Mouse (Mus musculus): Measurements from ENCODE around the gene Txnrd2. TPM values are rescaled to one million over a fixed set of nuclear protein-coding genes. Genes with fewer than 3 reads are reported as not detected.

The Txnrd2 gene
- polyA plus RNA-seq, 1 experiment, result 21.3 TPM

DNA sequence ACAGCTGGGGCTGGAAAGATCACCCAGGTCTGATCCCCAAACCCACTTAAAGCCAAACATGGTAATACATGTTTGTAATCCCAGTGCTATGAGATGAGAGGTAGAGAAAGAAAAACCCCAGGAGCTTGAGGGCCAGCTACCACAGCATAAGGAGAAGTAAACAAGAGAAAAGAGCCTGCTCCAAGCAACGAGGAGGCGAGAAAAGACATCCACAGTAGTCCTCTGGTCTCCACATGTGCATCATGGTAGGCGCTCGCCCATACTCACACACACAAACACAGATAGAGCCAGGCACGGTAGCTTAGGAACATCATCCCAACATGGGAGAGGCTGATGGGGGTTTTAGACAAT is 2.3 kb upstream of the Txnrd2 start:
- Histone ChIP-seq H3ac (ENCODE audit: control insufficient read depth, insufficient read length) (no peak overlapping the region), H3K36me3 (ENCODE audit: control insufficient read depth, insufficient read depth) (no peaks in the 10 kb centered on the region), H3K4me2 (ENCODE audit: low read depth) (no peak overlapping the region), H3K79me2 (ENCODE audit: control insufficient read depth, insufficient read depth) (peaks cover 19% of the 10 kb centered on the region), H3K4me3 (no peak overlapping the region), H3K27me3 (ENCODE audit: control insufficient read depth, insufficient read depth, insufficient read length) (no peaks in the 10 kb centered on the region)
- TF ChIP-seq POLR2A (IDR thresholded peaks at IDR 0.05; ENCODE audit: insufficient read length, low read depth) (no peak), MYOG (IDR thresholded peaks at IDR 0.05; ENCODE audit: control insufficient read depth in 1 of 3, insufficient read depth in 1 of 3, insufficient read length in 2 of 3, low read depth in 2 of 3) (no peak), REST (IDR thresholded peaks at IDR 0.05; ENCODE audit: insufficient read depth, insufficient read length) (no peak), E2F4 (IDR thresholded peaks at IDR 0.05; ENCODE audit: insufficient read depth) (no peak), TCF3 (IDR thresholded peaks at IDR 0.05; ENCODE audit: insufficient read length, low read depth) (no peak), SRF (IDR thresholded peaks at IDR 0.05; ENCODE audit: control insufficient read depth, insufficient read length, low read depth) (no peak), USF1 (IDR thresholded peaks at IDR 0.05; ENCODE audit: low read depth) (no peak), MYOD1 (IDR thresholded peaks at IDR 0.05; ENCODE audit: control insufficient read depth in 1 of 3, insufficient read length in 2 of 3, low read depth in 2 of 3) (no peak), MAX (IDR thresholded peaks at IDR 0.05; ENCODE audit: low read depth) (no peak), POLR2AphosphoS2 (IDR thresholded peaks at IDR 0.05; ENCODE audit: insufficient read length, low read depth) (no peak)

DNA sequence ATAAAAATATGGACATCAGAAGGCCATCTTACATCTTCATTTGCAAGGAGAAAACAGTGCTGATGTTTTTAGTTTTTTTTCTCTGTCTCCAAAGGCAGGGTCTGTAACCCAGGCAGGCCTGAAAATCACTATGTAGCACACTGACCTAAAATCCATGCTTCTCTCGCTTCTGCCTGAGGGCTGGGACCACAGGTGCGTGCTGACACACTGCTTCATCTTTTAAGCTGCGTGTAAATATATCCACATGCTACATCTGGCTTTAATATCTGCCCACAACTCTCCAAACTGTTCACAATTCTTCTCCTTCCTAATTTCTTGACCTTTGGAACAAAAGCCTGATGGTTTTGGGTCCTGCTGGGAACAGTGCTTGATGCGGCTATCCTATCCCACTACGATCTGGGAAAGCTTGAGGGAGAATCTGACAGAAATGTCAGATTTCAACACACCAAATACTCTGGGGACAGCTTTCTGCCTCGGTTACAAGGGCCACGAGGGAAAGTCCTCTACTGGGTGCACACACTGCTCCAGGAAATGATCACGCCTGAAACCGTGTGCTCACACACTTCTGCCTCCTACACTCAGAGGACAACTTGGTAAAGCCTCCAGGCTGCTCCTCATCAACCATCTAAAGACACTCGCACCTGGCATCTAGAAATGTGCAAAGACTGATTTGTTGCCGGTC is 1.7 kb upstream of the Txnrd2 start:
- H3K4me3 ChIP-seq, result peak overlapping the region; percentile 92
- peak overlapping the region; percentile 74 for H3K4me2 ChIP-seq (ENCODE audit: low read depth)
- no peaks in the 10 kb centered on the region for H3K27me3 ChIP-seq (ENCODE audit: control insufficient read depth, insufficient read depth, insufficient read length)
- peaks cover 19% of the 10 kb centered on the region for H3K79me2 ChIP-seq (ENCODE audit: control insufficient read depth, insufficient read depth)
- H3K36me3 ChIP-seq (ENCODE audit: control insufficient read depth, insufficient read depth), result no peaks in the 10 kb centered on the region
- TF ChIP-seq POLR2AphosphoS2 (IDR thresholded peaks at IDR 0.05; ENCODE audit: insufficient read length, low read depth) (no peak), E2F4 (IDR thresholded peaks at IDR 0.05; ENCODE audit: insufficient read depth) (no peak), MYOD1 (IDR thresholded peaks at IDR 0.05; ENCODE audit: control insufficient read depth in 1 of 3, insufficient read length in 2 of 3, low read depth in 2 of 3) (no peak), MYOG (IDR thresholded peaks at IDR 0.05; ENCODE audit: control insufficient read depth in 1 of 3, insufficient read depth in 1 of 3, insufficient read length in 2 of 3, low read depth in 2 of 3) (no peak), SRF (IDR thresholded peaks at IDR 0.05; ENCODE audit: control insufficient read depth, insufficient read length, low read depth) (no peak), MAX (IDR thresholded peaks at IDR 0.05; ENCODE audit: low read depth) (no peak), REST (IDR thresholded peaks at IDR 0.05; ENCODE audit: insufficient read depth, insufficient read length) (no peak), USF1 (IDR thresholded peaks at IDR 0.05; ENCODE audit: low read depth) (no peak), POLR2A (IDR thresholded peaks at IDR 0.05; ENCODE audit: insufficient read length, low read depth) (no peak), TCF12 (IDR thresholded peaks at IDR 0.05; ENCODE audit: insufficient read depth, poor library complexity, severe bottlenecking) (no peak), CEBPB (IDR thresholded peaks at IDR 0.05; ENCODE audit: insufficient read depth, poor library complexity, severe bottlenecking) (no peak), TCF3 (IDR thresholded peaks at IDR 0.05; ENCODE audit: insufficient read length, low read depth) (no peak)
- H3ac ChIP-seq (ENCODE audit: control insufficient read depth, insufficient read length), result no peak overlapping the region

DNA sequence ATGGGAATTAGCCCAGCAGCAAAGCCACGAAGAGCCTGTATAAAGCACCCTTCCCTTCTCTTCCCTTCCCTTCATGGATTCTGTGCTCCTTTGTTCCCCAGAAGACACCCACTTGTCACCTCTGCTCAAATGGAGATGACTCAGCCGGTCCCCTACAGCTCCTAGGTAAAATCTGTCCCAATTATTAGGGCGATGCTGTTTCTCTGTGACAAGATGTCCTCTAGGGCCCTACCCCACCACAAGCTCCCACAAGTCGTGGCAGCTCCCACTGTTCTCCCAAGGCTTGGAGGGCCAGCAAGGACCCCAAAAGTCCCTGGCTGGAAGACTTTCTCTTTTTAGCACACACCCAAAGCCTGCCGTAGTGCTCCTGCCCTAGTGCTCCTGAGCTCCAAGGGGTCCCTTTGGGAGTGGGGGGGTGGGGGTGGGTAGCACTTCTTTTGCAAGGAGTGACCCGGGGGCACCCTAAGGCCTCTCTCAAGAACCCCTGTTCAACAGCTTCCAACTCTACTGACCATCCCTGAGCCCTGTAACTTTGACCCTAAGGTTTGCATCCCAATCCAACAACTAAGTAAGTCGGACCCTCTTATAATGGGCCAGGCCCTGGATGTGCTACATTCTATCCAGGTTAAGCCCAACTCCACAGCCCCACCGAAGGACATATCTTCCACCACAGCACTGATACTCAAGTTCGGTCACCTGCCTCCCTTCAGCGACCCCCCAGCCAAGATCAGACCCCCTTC is 539 bp upstream of the Txnrd2 start:
- H3K4me3 ChIP-seq, result peak overlapping the region; percentile 92
- no peaks in the 10 kb centered on the region for H3K36me3 ChIP-seq (ENCODE audit: control insufficient read depth, insufficient read depth)
- H3K4me2 ChIP-seq (ENCODE audit: low read depth), result peak overlapping the region; percentile 74
- H3ac ChIP-seq (ENCODE audit: control insufficient read depth, insufficient read length), result peak overlapping the region; percentile 86
- TF ChIP-seq E2F4 (IDR thresholded peaks at IDR 0.05; ENCODE audit: insufficient read depth), result no peak
- no peak for TF ChIP-seq POLR2AphosphoS2 (IDR thresholded peaks at IDR 0.05; ENCODE audit: insufficient read length, low read depth)
- no peak for TF ChIP-seq MYOD1 (IDR thresholded peaks at IDR 0.05; ENCODE audit: control insufficient read depth in 1 of 3, insufficient read length in 2 of 3, low read depth in 2 of 3)
- TF ChIP-seq POLR2A (IDR thresholded peaks at IDR 0.05; ENCODE audit: insufficient read length, low read depth), result no peak
- no peak for TF ChIP-seq MAX (IDR thresholded peaks at IDR 0.05; ENCODE audit: low read depth)
- TF ChIP-seq TCF12 (IDR thresholded peaks at IDR 0.05; ENCODE audit: insufficient read depth, poor library complexity, severe bottlenecking), result no peak
- TF ChIP-seq CEBPB (IDR thresholded peaks at IDR 0.05; ENCODE audit: insufficient read depth, poor library complexity, severe bottlenecking), result no peak
- TF ChIP-seq USF1 (IDR thresholded peaks at IDR 0.05; ENCODE audit: low read depth), result no peak
- H3K79me2 ChIP-seq (ENCODE audit: control insufficient read depth, insufficient read depth), result peaks cover 19% of the 10 kb centered on the region
- no peaks in the 10 kb centered on the region for H3K27me3 ChIP-seq (ENCODE audit: control insufficient read depth, insufficient read depth, insufficient read length)

DNA sequence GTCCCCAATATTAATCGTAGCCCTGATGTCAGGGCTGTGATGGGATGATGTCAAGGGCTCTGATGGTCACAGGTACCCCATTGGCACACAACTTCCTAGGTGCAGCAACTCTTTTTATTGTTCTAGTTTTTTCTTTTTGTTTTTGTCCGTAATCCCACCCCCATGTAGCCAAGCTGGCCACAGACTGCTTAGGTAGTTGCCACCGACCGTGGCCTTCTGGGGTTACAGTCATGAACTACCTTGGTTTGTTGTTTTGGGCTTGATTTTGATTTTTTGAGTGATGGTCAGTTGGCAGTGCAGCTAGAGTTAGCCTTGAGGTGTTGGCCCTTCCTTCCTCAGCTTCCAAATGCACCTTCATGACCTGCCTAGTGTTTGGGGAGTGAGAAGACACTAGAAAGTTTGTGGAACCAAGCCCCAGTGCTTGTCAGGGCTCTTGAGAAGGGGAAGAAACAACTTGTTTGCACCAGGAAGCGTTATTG is 657 bp downstream of the Txnrd2 start, which contains the start of gene Comt:
Comt (minus strand) TSS at position 51 of the 479 bp plus-strand sequence.
- no peak for TF ChIP-seq USF1 (IDR thresholded peaks at IDR 0.05; ENCODE audit: low read depth)
- TF ChIP-seq POLR2AphosphoS2 (IDR thresholded peaks at IDR 0.05; ENCODE audit: insufficient read length, low read depth), result no peak
- no peak for TF ChIP-seq MYOG (IDR thresholded peaks at IDR 0.05; ENCODE audit: control insufficient read depth in 1 of 3, insufficient read depth in 1 of 3, insufficient read length in 2 of 3, low read depth in 2 of 3)
- TF ChIP-seq REST (IDR thresholded peaks at IDR 0.05; ENCODE audit: insufficient read depth, insufficient read length), result no peak
- TF ChIP-seq MAX (IDR thresholded peaks at IDR 0.05; ENCODE audit: low read depth), result no peak
- no peak for TF ChIP-seq TCF3 (IDR thresholded peaks at IDR 0.05; ENCODE audit: insufficient read length, low read depth)
- TF ChIP-seq SRF (IDR thresholded peaks at IDR 0.05; ENCODE audit: control insufficient read depth, insufficient read length, low read depth), result no peak
- no peak for TF ChIP-seq POLR2A (IDR thresholded peaks at IDR 0.05; ENCODE audit: insufficient read length, low read depth)
- TF ChIP-seq TCF12 (IDR thresholded peaks at IDR 0.05; ENCODE audit: insufficient read depth, poor library complexity, severe bottlenecking), result no peak
- TF ChIP-seq MYOD1 (IDR thresholded peaks at IDR 0.05; ENCODE audit: control insufficient read depth in 1 of 3, insufficient read length in 2 of 3, low read depth in 2 of 3), result no peak
- no peak for TF ChIP-seq CEBPB (IDR thresholded peaks at IDR 0.05; ENCODE audit: insufficient read depth, poor library complexity, severe bottlenecking)
- no peak for TF ChIP-seq E2F4 (IDR thresholded peaks at IDR 0.05; ENCODE audit: insufficient read depth)
- peak within 1 kb of the TSS; percentile 86 for H3ac ChIP-seq (ENCODE audit: control insufficient read depth, insufficient read length)
- no peaks in the 10 kb centered on the region for H3K27me3 ChIP-seq (ENCODE audit: control insufficient read depth, insufficient read depth, insufficient read length)
- peak within 1 kb of the TSS; percentile 90 for H3K4me2 ChIP-seq (ENCODE audit: low read depth)
- H3K4me3 ChIP-seq, result peak within 1 kb of the TSS; percentile 92
- H3K79me2 ChIP-seq (ENCODE audit: control insufficient read depth, insufficient read depth), result peaks cover 19% of the 10 kb centered on the region
- no peaks in the 10 kb centered on the region for H3K36me3 ChIP-seq (ENCODE audit: control insufficient read depth, insufficient read depth)

Measured in myocyte (in vitro differentiated cells).